In genomic region chr6:35349784-35350183, GRCm38 (mm10) we compare ENCODE assay signal across 9 mouse cellular contexts. TPM values are rescaled to one million over a fixed set of nuclear protein-coding genes. Genes with fewer than 3 reads are reported as not detected.
A peak's percentile ranks its signal among the peaks of the same experiment; 100 is the strongest.
DNase-seq lines count a peak whose midpoint lies in the region; ATAC-seq and TF ChIP-seq lines count a peak whose summit lies in the region.
"Had no signal": no experiment of that assay in that cellular context is flagged by ENCODE, and none has a peak within 500 bp of the region (broad histone marks: within the 10 kb centered on the region; RNA-seq: fewer than 3 reads in every experiment).

No protein-coding gene starts in this region.

- no peaks in the 10 kb centered on the region for H3K36me3 ChIP-seq in liver, postnatal 0 days (replicated peaks; ENCODE audit: insufficient read depth, low read length)
- H3K36me3 ChIP-seq in liver, embryonic 11.5 days (ENCODE audit: control insufficient read depth, insufficient read depth, low read length): no peaks in the 10 kb centered on the region
- H3K36me3 ChIP-seq in kidney, embryonic 14.5 days (ENCODE audit: control insufficient read depth, insufficient read depth, low read length): no peaks in the 10 kb centered on the region
- H3K36me3 ChIP-seq: G1E; liver, embryonic 13.5 days had no signal

- no peak overlapping the region for H3K4me2 ChIP-seq in liver, postnatal 0 days (ENCODE audit: low read depth, low read length)
- no peak overlapping the region for H3K4me2 ChIP-seq in liver, embryonic 11.5 days
- H3K4me2 ChIP-seq in kidney, embryonic 14.5 days (replicated peaks; ENCODE audit: low read depth, low read length): peak overlapping the region; percentile 8; the same call in 1 of the 2 replicates
- H3K4me2 ChIP-seq: liver, embryonic 13.5 days had no signal

- no peak overlapping the region for H3K4me3 ChIP-seq in liver, postnatal 0 days (ENCODE audit: low read depth, low read length)
- no peak overlapping the region for H3K4me3 ChIP-seq in liver, embryonic 11.5 days (ENCODE audit: low read depth, low read length)
- H3K4me3 ChIP-seq in kidney, embryonic 14.5 days (ENCODE audit: low read length): no peak overlapping the region
- H3K4me3 ChIP-seq: liver, embryonic 13.5 days had no signal

- peaks cover 4% of the 10 kb centered on the region; the same call in 1 of the 2 replicates for H3K4me1 ChIP-seq in liver, postnatal 0 days (ENCODE audit: insufficient read depth)
- peaks cover 4% of the 10 kb centered on the region; the same call in 1 of the 2 replicates for H3K4me1 ChIP-seq in liver, embryonic 11.5 days (replicated peaks; ENCODE audit: control insufficient read depth, insufficient read depth, low read length)
- H3K4me1 ChIP-seq in kidney, embryonic 14.5 days (ENCODE audit: control insufficient read depth, insufficient read depth, low read length): peaks cover 23% of the 10 kb centered on the region; the same call in 1 of the 2 replicates

- TF ChIP-seq CTCF in liver, postnatal 0 days (IDR thresholded peaks at IDR 0.05; ENCODE audit: low read depth): no peak

- no peak overlapping the region for H3K9ac ChIP-seq in liver, postnatal 0 days (replicated peaks)
- H3K9ac ChIP-seq in liver, embryonic 11.5 days (ENCODE audit: low read depth, low read length): no peak overlapping the region
- H3K9ac ChIP-seq in kidney, embryonic 14.5 days (ENCODE audit: low read depth, low read length): no peak overlapping the region
- H3K9ac ChIP-seq: liver, embryonic 13.5 days had no signal

- peak; percentile 49; the same call in 1 of the 2 replicates for TF ChIP-seq EP300 in liver, postnatal 0 days (IDR thresholded peaks at IDR 0.05; ENCODE audit: low read depth)

- H3K27ac ChIP-seq in liver, postnatal 0 days (ENCODE audit: low read depth): no peak overlapping the region
- no peak overlapping the region for H3K27ac ChIP-seq in liver, embryonic 11.5 days (ENCODE audit: low read depth, low read length)
- no peak overlapping the region; the same call in 1 of the 2 replicates for H3K27ac ChIP-seq in kidney, embryonic 14.5 days (ENCODE audit: low read depth, low read length)
- H3K27ac ChIP-seq: liver, embryonic 13.5 days had no signal

- no peak for DNase-seq in liver, postnatal 0 days
- no peak for DNase-seq in liver, embryonic 11.5 days (ENCODE audit: low spot score)
- DNase-seq in heart, adult 9 months (ENCODE audit: low spot score in 2 of 2): peak; percentile 74 to 87
- DNase-seq in lung, postnatal 36 days: peak; percentile 68
- no peak for DNase-seq in cerebellum, adult 18-20 months
- no peak for DNase-seq in cerebellum, adult 8-10 months
- DNase-seq: liver, embryonic 13.5 days had no signal

- no peaks in the 10 kb centered on the region for H3K27me3 ChIP-seq in liver, postnatal 0 days (ENCODE audit: insufficient read depth, low read length)
- no peaks in the 10 kb centered on the region for H3K27me3 ChIP-seq in liver, embryonic 11.5 days (replicated peaks; ENCODE audit: control insufficient read depth, insufficient read depth, low read length)
- H3K27me3 ChIP-seq in kidney, embryonic 14.5 days (ENCODE audit: control insufficient read depth, insufficient read depth, low read length): no peaks in the 10 kb centered on the region; the same call in 1 of the 2 replicates
- H3K27me3 ChIP-seq: liver, embryonic 13.5 days had no signal

- WGBS in liver, postnatal 0 days (ENCODE audit: insufficient replicate concordance): 70% methylated on average over 7 of the region's 7 CpGs
- WGBS in liver, embryonic 11.5 days: 59% methylated on average over 7 of the region's 7 CpGs
- 21% methylated on average over 7 of the region's 7 CpGs for WGBS in kidney, embryonic 14.5 days

- H3K9me3 ChIP-seq in liver, postnatal 0 days (ENCODE audit: low read length): no peaks in the 10 kb centered on the region
- H3K9me3 ChIP-seq in liver, embryonic 11.5 days (ENCODE audit: control insufficient read depth, low read length): no peaks in the 10 kb centered on the region
- H3K9me3 ChIP-seq in kidney, embryonic 14.5 days (ENCODE audit: control insufficient read depth, low read length): no peaks in the 10 kb centered on the region
- H3K9me3 ChIP-seq: G1E; liver, embryonic 13.5 days had no signal

- ATAC-seq in liver, postnatal 0 days: no peak
- ATAC-seq in liver, embryonic 11.5 days (replicated peaks; ENCODE audit: low FRiP score): no peak
- peak; percentile 64; the same call in 1 of the 2 replicates for ATAC-seq in kidney, embryonic 14.5 days (ENCODE audit: low FRiP score, low TSS enrichment)

RNA-seq across cellular contexts. Expression of gene Fam180a, which starts 23.8 kb away (rescaled TPM):
- 0.26 and 1.1 TPM in 2 replicates for polyA plus RNA-seq in liver, postnatal 0 days (2015; fragmentation: Nextera tagmentation; extraction: Ambion mirVana)
- not detected in 2 replicates for polyA plus RNA-seq in liver, embryonic 11.5 days (2014; fragmentation: Nextera tagmentation; extraction: Ambion mirVana)
- not detected in 2 replicates for polyA plus RNA-seq in kidney, embryonic 14.5 days (2014; fragmentation: Nextera tagmentation; extraction: Ambion mirVana)
- polyA plus RNA-seq: G1E had no signal

RNA-seq across cellular contexts. Expression of gene Slc13a4, which starts 41.9 kb away (rescaled TPM):
- polyA plus RNA-seq in liver, postnatal 0 days (2015; fragmentation: Nextera tagmentation; extraction: Ambion mirVana): 0.02 TPM in 1 of 2 replicates, not detected in the other
- polyA plus RNA-seq in liver, embryonic 11.5 days (2014; fragmentation: Nextera tagmentation; extraction: Ambion mirVana): 0.15 and 0.31 TPM in 2 replicates
- polyA plus RNA-seq in kidney, embryonic 14.5 days (2014; fragmentation: Nextera tagmentation; extraction: Ambion mirVana): 0.05 TPM in 1 of 2 replicates, not detected in the other
- polyA plus RNA-seq: G1E had no signal

Comparison
In these comparisons a context has a peak if more than half of its experiments do, and no peak if none do; other contexts are left out.
1. DNase-seq: peak in heart, adult 9 months (2 of 2) and lung, postnatal 36 days (single experiment); none in liver, postnatal 0 days (single experiment), liver, embryonic 11.5 days (single experiment), cerebellum, adult 18-20 months (0 of 2) and cerebellum, adult 8-10 months (single experiment).